Mouse (Mus musculus) urinary bladder, postnatal 14 days (tissue): ENCODE measurements at regions not wholly inside any gene's neighbourhood (a gene's known extent, or its start where the extent isn't known, plus 50 kb on each side); places are given as distances from the start of the nearest gene placed in this dataset.
A peak's percentile ranks its signal among the peaks of the same experiment; 100 is the strongest.

Source experiments
- DNase-seq: peaks from one replicate; pipeline ENCODE4 v3.0.0; 2021; ENCODE audit warnings: low spot score

DNA sequence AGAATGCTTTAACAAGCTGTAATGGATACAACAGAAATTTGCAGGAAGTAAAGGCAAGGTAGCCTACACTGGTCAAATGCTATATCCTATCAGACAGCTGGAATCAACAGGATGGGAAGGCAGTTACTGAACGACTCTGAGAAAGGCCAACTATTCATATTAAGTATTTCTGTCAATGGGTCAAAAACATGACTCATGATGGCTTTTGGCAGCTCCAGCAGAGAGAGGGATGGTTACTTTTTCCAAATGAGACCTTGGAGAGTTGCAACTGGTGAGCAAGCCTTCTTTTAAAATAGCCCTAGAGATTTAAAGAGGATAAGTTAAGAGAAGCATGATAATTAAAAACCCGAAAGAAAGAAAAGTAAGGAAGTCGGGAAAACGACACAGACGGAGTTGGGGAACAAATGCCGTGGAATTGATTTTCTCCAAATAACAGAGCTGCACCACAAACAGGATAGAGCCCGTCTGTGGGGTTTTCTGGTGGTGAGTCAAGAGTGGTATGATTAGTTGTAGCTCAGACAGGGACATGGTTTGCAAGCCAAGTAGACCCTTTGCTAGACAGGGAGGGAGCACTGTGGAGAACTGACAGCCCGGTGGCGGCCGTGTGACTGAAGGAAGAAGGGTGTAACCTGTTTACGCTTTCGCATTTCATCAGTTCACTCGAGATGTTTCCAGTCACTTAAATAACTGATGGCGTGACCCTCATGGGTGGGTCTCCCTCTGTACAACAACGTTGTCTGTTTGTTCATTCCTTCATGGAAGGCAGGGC, 3638.1 kb upstream of the Gm7489 start:
- peak; percentile 3 for DNase-seq

DNA sequence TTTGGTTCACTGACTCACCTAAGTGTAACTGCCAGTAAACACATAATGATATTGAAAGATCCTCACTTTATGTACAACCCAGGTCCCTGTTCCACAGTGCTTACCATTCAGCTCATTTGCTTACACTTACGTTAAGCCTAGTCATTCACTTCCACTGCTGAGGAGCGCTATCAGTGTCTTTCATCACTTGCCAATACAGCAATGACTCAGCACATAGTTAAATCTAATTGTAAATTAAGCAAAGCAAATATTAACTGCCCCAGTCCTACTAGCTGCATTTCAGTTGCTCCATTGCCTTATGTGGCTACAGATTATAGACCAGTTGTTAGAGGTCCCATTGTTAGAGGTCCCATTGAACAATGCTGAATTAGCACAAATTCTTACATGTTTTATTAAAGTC, 3624.6 kb upstream of the Gm7489 start:
- DNase-seq = no peak

DNA sequence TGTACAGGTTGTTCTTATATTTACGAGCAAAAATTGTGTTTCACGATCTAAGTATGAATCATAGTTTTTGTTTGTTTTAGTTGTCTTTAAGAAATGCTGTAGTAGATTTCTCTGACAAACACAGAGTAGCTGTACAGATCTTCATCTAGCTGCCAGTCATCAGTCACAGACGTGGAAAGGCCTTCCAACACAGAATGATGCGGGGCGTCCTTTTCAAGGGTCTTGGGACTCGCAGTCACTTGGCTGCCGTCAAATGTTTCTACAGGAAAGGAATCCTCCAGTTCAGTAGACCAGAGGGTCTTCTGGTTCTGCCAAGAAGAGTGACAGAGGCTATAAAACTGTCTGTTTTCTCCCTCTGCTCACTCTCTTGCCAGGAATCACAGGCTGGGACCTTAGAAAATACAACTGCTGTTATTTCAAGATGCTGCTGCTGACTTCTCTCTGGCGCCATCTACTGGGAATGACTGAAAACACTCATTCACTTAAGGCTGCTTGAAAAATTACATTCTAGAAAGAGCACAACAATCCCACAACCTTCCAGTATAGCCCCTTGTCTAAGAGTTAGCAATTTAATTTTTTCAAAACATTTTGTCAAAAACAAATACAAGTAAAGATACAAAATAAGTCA, 3623.3 kb upstream of the Gm7489 start:
- peak; percentile 54 for DNase-seq

- DNase-seq = no peak
Observed at GRCm38 (mm10) chr15:50267542-50267941, 3617.2 kb upstream of the Gm7489 start.

GRCm38 (mm10) chr15:50271646-50272045, 3613.1 kb upstream of the Gm7489 start:
- no peak for DNase-seq

- DNase-seq = no peak
Observed at GRCm38 (mm10) chr15:50282576-50282975, 3602.1 kb upstream of the Gm7489 start.

DNA sequence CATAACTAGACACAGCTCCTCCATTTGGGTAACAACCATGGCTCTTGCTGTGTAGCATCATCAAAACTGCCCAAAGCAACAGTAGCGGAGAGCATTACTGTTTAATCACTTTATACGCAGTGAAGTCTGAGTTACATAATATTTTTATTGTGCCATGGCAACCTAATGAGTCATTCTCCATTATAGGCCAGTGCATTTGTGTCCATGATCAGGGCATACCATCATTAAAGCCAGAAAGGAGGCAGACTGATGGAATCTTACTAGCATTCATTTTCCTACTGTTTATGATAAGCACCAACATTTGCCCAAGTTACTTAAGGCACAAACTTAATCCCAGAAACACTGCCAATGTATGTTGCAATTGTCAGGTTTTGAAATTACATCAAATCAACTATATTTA, 3601.2 kb upstream of the Gm7489 start:
- no peak for DNase-seq

- no peak for DNase-seq
Observed at GRCm38 (mm10) chr15:50301831-50302230, 3582.9 kb upstream of the Gm7489 start.

GRCm38 (mm10) chr15:50304085-50304484, 3580.6 kb upstream of the Gm7489 start:
- no peak for DNase-seq

DNA sequence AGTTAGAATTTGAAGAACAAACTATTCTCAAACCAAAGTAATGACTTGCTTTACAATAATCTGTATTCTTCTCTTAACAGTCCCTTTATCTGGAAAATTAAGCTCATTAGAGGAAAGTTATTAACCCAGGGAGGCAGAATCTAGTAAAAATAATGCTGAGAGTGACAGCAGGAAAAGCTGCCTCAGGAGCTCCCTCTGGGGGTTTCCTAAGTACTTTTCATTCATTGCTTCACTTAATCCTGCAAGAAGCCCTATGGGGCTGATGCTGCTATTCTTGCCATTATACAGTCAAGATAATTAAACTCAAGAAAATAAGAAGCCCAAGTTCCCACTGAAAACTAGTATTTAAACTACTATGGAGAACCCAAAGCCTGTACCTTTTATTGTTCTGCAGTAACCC, 3563.9 kb upstream of the Gm7489 start:
- no peak for DNase-seq

DNA sequence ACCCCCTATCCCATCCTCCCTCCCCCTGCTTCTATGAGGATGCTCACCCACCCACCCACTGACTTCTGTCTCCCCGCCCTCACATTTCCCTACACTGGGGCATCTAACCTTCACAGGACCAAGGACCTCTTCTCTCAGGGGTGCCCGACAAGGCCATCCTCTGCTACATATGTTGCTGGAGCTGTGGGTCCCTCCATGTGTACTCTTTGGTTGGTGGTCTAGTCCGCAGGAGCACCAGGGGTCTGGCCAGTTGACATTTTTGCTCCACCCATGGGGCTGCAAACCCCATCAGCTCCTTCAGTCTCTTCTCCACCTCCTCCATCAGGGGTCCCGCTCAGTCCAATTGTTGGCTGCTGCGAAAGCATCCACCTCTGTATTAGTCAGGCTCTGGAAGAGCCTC, 3539.2 kb upstream of the Gm7489 start:
- DNase-seq = no peak

DNA sequence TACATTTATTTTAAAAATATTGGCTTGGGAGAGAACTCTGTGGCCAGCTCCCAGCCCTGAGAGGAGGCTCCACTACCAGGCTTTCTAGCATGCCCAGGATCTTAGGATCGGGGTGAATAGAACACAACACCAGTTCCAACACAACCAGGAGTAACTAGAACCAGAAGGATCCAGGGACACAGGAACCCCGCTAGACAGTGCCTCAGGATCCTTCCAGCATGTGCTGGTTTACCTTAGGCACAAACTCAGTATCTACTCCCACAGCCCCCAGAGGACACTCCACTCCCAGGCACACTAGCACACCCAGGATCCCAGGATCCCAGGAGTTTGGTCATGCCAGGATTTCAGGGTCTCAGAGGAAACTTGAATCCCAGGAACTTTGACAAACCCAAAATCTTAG, 3537.8 kb upstream of the Gm7489 start:
- no peak for DNase-seq

DNA sequence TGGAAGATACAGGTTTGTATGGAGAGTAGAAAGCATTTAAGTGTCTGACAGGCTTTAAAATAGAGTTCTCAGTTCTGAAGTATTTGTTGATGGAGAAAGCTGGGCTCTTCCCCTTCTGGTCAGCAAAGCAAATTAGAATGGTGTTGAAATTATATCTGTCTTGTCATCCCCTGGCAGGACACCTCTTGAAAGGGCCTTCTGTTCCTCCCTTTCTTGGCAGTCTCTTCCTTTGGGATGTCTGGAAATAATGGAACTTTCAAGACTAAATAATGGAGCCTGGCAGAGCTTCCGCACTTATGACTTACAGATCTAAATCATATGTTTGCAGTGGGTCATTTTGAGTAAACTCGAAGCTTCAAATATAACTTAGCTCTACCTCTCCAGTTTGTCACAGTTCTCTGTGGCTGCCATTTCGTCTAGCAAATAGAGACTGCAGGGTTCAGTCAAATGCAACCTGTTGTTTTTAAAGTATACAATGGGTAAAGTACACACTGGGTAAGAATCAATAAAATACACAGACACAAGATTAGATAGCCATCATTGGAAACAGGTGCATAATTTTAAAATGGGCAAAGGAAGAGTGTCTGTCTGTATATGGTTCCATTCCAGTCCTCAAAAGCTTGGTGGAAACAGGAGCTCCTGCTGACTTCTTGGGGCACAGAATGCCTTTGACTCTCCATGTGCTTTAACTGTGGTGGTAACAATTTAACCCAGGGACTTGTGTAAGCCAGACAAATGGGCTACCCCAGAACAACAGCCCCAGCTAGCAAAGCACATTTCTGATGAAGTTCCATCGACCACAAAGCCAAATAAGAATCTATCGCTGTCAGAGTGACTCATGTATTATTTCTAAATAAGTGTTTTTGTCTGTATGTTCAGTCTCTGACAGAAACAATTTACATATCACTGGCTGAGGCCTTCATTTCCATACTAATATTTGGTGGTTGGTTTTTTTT, 3524.4 kb upstream of the Gm7489 start:
- DNase-seq = no peak

- DNase-seq = no peak
Observed at GRCm38 (mm10) chr15:50361334-50361733, 3523.4 kb upstream of the Gm7489 start.

DNA sequence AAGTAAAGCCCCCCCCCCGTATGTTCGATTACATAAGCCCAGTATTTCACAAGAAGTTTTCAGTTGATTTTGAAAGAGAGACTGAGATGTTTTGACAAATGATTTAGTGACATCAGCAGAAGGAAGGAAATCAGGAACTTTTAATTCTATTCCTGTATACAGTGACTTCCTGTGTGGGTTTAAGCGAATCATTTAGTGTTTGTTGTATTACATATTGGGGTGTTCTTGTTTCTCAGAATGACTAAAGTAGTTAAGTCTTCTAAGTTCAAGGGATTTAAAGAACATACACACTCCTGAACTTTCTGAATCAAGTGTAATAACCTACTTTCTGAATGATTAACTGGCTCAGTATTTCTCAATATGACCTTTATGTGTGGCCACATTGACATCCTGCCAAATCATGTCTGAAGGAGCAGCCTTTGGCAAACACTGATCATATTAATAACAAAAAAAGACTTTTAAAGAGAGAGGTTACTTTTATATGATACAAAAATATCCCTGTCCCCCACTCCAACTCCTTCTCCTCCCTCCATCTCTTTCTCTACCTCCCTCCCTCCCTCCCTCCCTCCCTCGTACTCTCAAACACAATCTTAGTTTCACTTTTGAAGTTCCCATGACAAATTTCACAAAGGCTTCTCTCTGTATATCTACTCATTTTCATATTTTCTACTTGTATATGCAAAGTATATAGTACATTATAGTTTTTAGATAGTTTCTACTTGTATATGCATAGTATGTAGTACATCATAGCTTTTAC, 3522.8 kb upstream of the Gm7489 start:
- DNase-seq = no peak

DNA sequence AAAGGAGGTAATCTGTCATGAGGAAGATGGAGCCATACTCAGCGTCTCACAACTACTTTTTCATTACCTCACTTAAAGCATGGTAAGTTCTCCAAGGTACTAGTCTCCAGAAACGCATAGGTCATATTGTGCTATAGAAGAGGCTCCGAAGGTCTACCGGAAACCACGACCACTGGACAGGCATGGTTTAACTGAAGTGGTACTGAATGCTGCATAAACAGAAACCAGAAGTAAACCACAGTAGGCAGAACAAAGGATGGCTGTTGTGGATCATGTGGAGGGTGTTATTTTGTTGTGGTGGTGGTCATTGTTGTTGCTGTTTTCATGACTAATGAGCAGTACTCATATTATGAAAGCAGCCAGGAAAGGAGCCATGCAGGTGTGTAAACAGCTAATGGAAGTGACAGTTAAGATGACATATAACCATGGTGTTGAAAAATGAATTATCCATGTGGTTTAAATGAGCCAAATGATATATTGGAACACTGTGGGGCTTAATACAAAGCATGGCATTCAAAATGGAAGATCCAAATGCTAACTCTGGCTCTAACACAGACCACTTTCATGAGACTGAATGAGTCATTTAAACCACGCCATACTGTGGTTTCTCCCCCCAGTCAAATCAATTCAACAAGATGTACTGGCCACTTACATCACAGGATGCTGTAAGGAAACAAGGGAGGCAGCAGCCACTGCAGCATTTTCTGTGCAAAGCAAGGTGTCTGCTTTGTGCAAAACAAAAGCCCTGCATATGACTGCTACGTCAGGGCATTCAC, 3484.5 kb upstream of the Gm7489 start:
- DNase-seq = no peak

- DNase-seq = no peak
Observed at GRCm38 (mm10) chr15:50401386-50401785, 3483.3 kb upstream of the Gm7489 start.

- no peak for DNase-seq
Observed at GRCm38 (mm10) chr15:50402551-50402950, 3482.2 kb upstream of the Gm7489 start.

- no peak for DNase-seq
Observed at GRCm38 (mm10) chr15:50403883-50404282, 3480.8 kb upstream of the Gm7489 start.

- DNase-seq = no peak
Observed at GRCm38 (mm10) chr15:50408985-50409384, 3475.7 kb upstream of the Gm7489 start.

- no peak for DNase-seq
Observed at GRCm38 (mm10) chr15:50417641-50418040, 3467.1 kb upstream of the Gm7489 start.
